Mouse (Mus musculus) thymus, adult 2 months (tissue): ENCODE measurements around the gene H2al2a. TPM values are rescaled to one million over a fixed set of nuclear protein-coding genes. Genes with fewer than 3 reads are reported as not detected.

ENCODE experiments used
- DNase-seq: peaks from one replicate; pipeline ENCODE4 v3.0.0; 2021
- H3K27ac ChIP-seq: fragments of 200-500 bp; 2 replicates; pipeline ENCODE4 v1.5.1; 2012; ENCODE audit warnings: low read length, control low read depth; ENCODE audit not compliant: control insufficient read depth, insufficient read depth
- H3K27me3 ChIP-seq: fragments of 200-500 bp; 2 replicates; pipeline ENCODE4 v1.6.1; 2012; ENCODE audit warnings: mild to moderate bottlenecking, low read length, moderate library complexity, mixed read lengths; ENCODE audit not compliant: control insufficient read depth, insufficient read depth
- H3K36me3 ChIP-seq: fragments of 200-500 bp; 2 replicates; pipeline ENCODE4 v1.6.1; 2012; ENCODE audit warnings: mild to moderate bottlenecking, low read length, moderate library complexity; ENCODE audit not compliant: control insufficient read depth, insufficient read depth
- H3K4me1 ChIP-seq: fragments of 200-500 bp; replicated peaks from 2 replicates; pipeline ENCODE4 v1.6.1; 2012; ENCODE audit warnings: low read length; ENCODE audit not compliant: control insufficient read depth, insufficient read depth
- H3K4me3 ChIP-seq: fragments of 200-500 bp; 2 replicates; pipeline ENCODE4 v1.5.1; 2012; ENCODE audit warnings: mild to moderate bottlenecking, low read length, control low read depth, moderate library complexity; ENCODE audit not compliant: control insufficient read depth, insufficient read depth
- CTCF ChIP-seq: fragments of 200-500 bp; IDR thresholded peaks from 2 replicates; pipeline ENCODE4 v1.5.1; 2012; ENCODE audit warnings: mild to moderate bottlenecking, control low read depth, low read length, moderate library complexity, borderline replicate concordance; ENCODE audit not compliant: control insufficient read depth, poor library complexity, insufficient read depth; ENCODE audit errors: extremely low read depth
- POLR2A ChIP-seq: fragments of 200-500 bp; IDR thresholded peaks from 2 replicates; pipeline ENCODE4 v1.6.1; 2012; ENCODE audit warnings: mild to moderate bottlenecking, low read length, control low read depth, moderate library complexity; ENCODE audit not compliant: control insufficient read depth, poor library complexity, insufficient read depth; ENCODE audit errors: extremely low read depth
- WGBS: fragments of 180-500 bp; shearing (Covaris S2); methylation state at CpG from one replicate; pipeline ENCODE4 v1.1.7; 2018; 5-methylcytosine and 5-hydroxymethylcytosine counted together
- polyA plus RNA-seq: library from polyadenylated mRNA; depleted of rRNA; stranded (reverse); fragments of >200 nt; gene quantifications from 2 replicates; pipeline ENCODE4 v1.2.3, GENCODE M21; 2012; rRNA removed

The H2al2a gene
- not detected in 2 replicates for polyA plus RNA-seq

DNA sequence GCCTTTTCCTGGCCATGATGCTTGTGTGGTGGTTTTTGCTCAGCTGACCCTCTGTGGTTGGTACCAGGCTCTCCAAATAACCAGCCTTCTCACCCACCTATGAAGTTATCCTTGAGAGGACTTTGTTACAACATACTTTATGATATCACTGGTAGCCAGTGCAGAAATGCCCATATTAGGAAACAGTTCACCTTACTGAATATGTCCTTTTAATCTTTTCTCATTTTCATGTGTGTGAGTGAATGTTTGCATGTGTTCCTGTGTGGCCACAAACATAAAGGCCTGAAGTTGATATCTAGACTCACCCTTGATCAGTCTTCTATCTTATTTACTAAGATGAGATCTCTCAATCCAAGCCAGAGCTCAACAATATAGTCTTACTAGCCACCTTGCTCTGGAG, at the start of gene H2al2a:
TSS of gene H2al2a (minus strand) at position 101 of the 400 bp plus-strand sequence.
- DNase-seq = no peak
- no peaks in the 10 kb centered on the region for H3K4me1 ChIP-seq
- TF ChIP-seq POLR2A = no peak
- TF ChIP-seq CTCF = no peak
- no peaks in the 10 kb centered on the region for H3K27me3 ChIP-seq
- no peak within 1 kb of the TSS for H3K4me3 ChIP-seq
- H3K36me3 ChIP-seq = no peaks in the 10 kb centered on the region
- no peak within 1 kb of the TSS for H3K27ac ChIP-seq

- TF ChIP-seq CTCF (no peak), POLR2A (no peak)
- Histone ChIP-seq H3K4me1 (peaks cover 13% of the 10 kb centered on the region), H3K4me3 (no peak overlapping the region), H3K27ac (no peak overlapping the region), H3K27me3 (peaks cover 27% of the 10 kb centered on the region), H3K36me3 (no peaks in the 10 kb centered on the region)
- 56% methylated on average over 4 of the region's 4 CpGs for WGBS
- no peak for DNase-seq
Measured at GRCm38 (mm10) chr2:18046186-18046585, 49.4 kb upstream of the H2al2a start.

- peaks cover 27% of the 10 kb centered on the region for H3K27me3 ChIP-seq
- 94% methylated on average over 6 of the region's 6 CpGs for WGBS
- no peaks in the 10 kb centered on the region for H3K36me3 ChIP-seq
- no peak for DNase-seq
- H3K4me1 ChIP-seq = peaks cover 13% of the 10 kb centered on the region
- TF ChIP-seq POLR2A (no peak), CTCF (no peak)
- no peak overlapping the region for H3K4me3 ChIP-seq
- no peak overlapping the region for H3K27ac ChIP-seq
Measured at GRCm38 (mm10) chr2:18045781-18046181, 49.0 kb upstream of the H2al2a start.

GRCm38 (mm10) chr2:18045143-18045780, 48.5 kb upstream of the H2al2a start:
- no peak overlapping the region for H3K27ac ChIP-seq

GRCm38 (mm10) chr2:18041199-18041885, 44.6 kb upstream of the H2al2a start:
- Histone ChIP-seq H3K27ac (no peak overlapping the region), H3K4me3 (no peak overlapping the region), H3K27me3 (peaks cover 9% of the 10 kb centered on the region), H3K36me3 (no peaks in the 10 kb centered on the region), H3K4me1 (no peaks in the 10 kb centered on the region)
- no peak for DNase-seq
- TF ChIP-seq CTCF (no peak), POLR2A (no peak)
- 92% methylated on average over 14 of the region's 14 CpGs for WGBS

More at GRCm38 (mm10) chr2:18045143-18045780, 48.5 kb upstream of the H2al2a start:
- TF ChIP-seq POLR2A (no peak), CTCF (no peak)
- no peak for DNase-seq
- H3K36me3 ChIP-seq = no peaks in the 10 kb centered on the region
- peaks cover 13% of the 10 kb centered on the region for H3K4me1 ChIP-seq
- no peak overlapping the region for H3K4me3 ChIP-seq
- peaks cover 27% of the 10 kb centered on the region for H3K27me3 ChIP-seq
- WGBS = 92% methylated on average over 7 of the region's 7 CpGs

DNA sequence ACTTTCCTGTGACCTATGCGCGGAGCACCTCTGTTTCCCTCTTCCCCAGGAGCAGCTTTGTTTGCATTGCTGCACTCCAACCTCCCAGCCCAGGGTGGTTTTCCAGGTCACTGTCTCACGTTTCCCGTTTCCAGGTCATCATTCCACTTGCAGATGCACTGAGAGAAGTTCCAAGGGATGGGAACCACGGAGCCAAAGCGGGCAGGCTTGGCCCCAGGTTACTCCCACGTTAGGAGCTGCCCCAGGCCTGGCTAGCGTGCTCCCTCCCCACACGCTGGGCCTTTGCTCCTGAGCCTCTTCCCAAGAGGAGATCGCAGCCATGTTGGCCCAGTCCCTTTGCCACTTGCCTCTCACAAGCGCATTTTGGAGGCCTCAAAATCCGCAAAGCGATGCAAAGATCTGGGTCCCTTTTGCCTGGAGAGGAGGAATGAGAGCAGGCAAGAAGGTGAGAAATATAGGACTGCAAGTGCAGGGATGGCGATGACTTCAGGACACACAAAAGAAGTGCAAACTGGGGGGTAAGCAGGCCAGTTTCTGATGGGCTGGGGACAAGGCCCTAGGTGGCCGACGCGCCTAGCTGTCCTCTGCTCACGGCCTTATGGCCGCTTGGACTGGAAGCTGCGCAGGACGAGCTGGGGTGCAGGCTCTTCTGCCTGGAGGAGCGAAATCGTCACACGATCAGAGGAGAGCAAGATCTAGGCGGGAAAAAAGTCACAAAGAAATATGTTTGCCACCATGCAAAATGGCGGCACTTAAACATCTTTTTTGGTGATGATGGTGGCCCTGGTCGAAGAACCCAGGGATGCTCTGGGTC, 43.8 kb upstream of the H2al2a start:
- DNase-seq = no peak
- 97% methylated on average over 27 of the region's 27 CpGs for WGBS
- Histone ChIP-seq H3K4me3 (no peak overlapping the region), H3K36me3 (no peaks in the 10 kb centered on the region), H3K27me3 (peaks cover 2% of the 10 kb centered on the region), H3K27ac (no peak overlapping the region), H3K4me1 (no peaks in the 10 kb centered on the region)
- TF ChIP-seq CTCF (no peak), POLR2A (no peak)
